ENCODE assay signal across 12 mouse cellular contexts in the genomic region with DNA sequence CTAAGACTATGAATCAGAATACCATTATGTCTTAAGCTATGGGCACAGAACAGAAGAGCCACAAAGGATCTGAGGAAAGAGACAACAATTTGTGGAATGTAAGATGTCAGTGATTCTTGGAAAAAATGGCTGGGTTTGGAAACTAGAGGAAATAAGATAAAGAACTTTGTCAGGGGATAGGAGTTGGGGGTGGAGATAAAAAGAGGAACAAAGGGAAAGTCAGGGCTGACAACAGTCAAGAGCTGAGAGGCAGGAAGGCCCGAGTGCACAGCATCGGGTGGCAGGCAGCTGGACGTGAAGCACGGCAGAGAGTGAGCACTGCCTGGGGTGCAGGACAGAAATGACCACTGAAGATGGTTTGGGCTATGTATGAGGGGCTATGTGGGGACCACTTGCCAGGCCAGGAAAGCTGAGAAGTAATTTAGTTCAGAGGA. TPM values are rescaled to one million over a fixed set of nuclear protein-coding genes. Genes with fewer than 3 reads are reported as not detected.
A peak's percentile ranks its signal among the peaks of the same experiment; 100 is the strongest.
DNase-seq lines count a peak whose midpoint lies in the region; ATAC-seq and TF ChIP-seq lines count a peak whose summit lies in the region.
"Had no signal": no experiment of that assay in that cellular context is flagged by ENCODE, and none has a peak within 500 bp of the region (broad histone marks: within the 10 kb centered on the region; RNA-seq: fewer than 3 reads in every experiment).

No protein-coding gene starts in this region.

- WGBS in kidney, postnatal 0 days = 63% methylated on average over 4 of the region's 4 CpGs
- 52% methylated on average over 4 of the region's 4 CpGs for WGBS in intestine, embryonic 16.5 days

- TF ChIP-seq CTCF in kidney, postnatal 0 days (IDR thresholded peaks at IDR 0.05; ENCODE audit: low read depth) = no peak

- peaks cover 39% of the 10 kb centered on the region for H3K36me3 ChIP-seq in kidney, postnatal 0 days (ENCODE audit: insufficient read depth, low read length)
- no peaks in the 10 kb centered on the region for H3K36me3 ChIP-seq in splenic B cell, adult 2 months (ENCODE audit: control insufficient read depth, insufficient read depth, low read length, poor library complexity, severe bottlenecking)
- H3K36me3 ChIP-seq in intestine, embryonic 16.5 days (ENCODE audit: control insufficient read depth, insufficient read depth, low read length) = peaks cover 24% of the 10 kb centered on the region

- H3K9me3 ChIP-seq in kidney, postnatal 0 days (replicated peaks; ENCODE audit: low read length) = no peaks in the 10 kb centered on the region
- H3K9me3 ChIP-seq in intestine, embryonic 16.5 days (ENCODE audit: control insufficient read depth, low read length) = no peaks in the 10 kb centered on the region
- H3K9me3 ChIP-seq: forebrain, embryonic 13.5 days; kidney, embryonic 15.5 days had no signal

- peak; percentile 17 for DNase-seq in kidney, postnatal 0 days (ENCODE audit: low spot score)
- no peak for DNase-seq in kidney, adult 18-20 months
- peak; percentile 16 for DNase-seq in ZHBTc4 (ENCODE audit: low read depth, low spot score)
- DNase-seq in splenic B cell, adult 2 months (ENCODE audit: low read depth, low spot score) = peak; percentile 30
- no peak for DNase-seq in gastrocnemius, adult 18-20 months (ENCODE audit: low spot score)
- DNase-seq: adrenal gland, postnatal 25 days; cerebellum, postnatal 25 days; lung, postnatal 14 days had no signal

- no peak overlapping the region for H3K4me2 ChIP-seq in kidney, postnatal 0 days (ENCODE audit: low read length)
- H3K4me2 ChIP-seq in intestine, embryonic 16.5 days (ENCODE audit: low read depth, low read length) = no peak overlapping the region
- H3K4me2 ChIP-seq: forebrain, embryonic 13.5 days; kidney, embryonic 15.5 days had no signal

- H3K27me3 ChIP-seq in kidney, postnatal 0 days (ENCODE audit: insufficient read depth, low read length) = no peaks in the 10 kb centered on the region
- H3K27me3 ChIP-seq in splenic B cell, adult 2 months (ENCODE audit: control insufficient read depth, insufficient read depth, low read length, poor library complexity, severe bottlenecking) = no peaks in the 10 kb centered on the region
- H3K27me3 ChIP-seq in intestine, embryonic 16.5 days (replicated peaks; ENCODE audit: control insufficient read depth, insufficient read depth, low read length) = no peaks in the 10 kb centered on the region
- H3K27me3 ChIP-seq: forebrain, embryonic 13.5 days; kidney, embryonic 15.5 days had no signal

- no peak overlapping the region for H3K4me3 ChIP-seq in kidney, postnatal 0 days (replicated peaks; ENCODE audit: low read depth, low read length)
- no peak overlapping the region for H3K4me3 ChIP-seq in intestine, embryonic 16.5 days (ENCODE audit: low read length)
- H3K4me3 ChIP-seq: forebrain, embryonic 13.5 days; kidney, embryonic 15.5 days had no signal

- ATAC-seq in kidney, postnatal 0 days (replicated peaks; ENCODE audit: low FRiP score, low read depth) = no peak
- peak; percentile 81 to 90 for ATAC-seq in hematopoietic stem cell, adult 5-6 weeks (replicated peaks in 1 of 2; ENCODE audit: insufficient read depth in 1 of 2, low FRiP score in 2 of 2, low TSS enrichment in 1 of 2, low read depth in 1 of 2, poor library complexity in 2 of 2, severe bottlenecking in 2 of 2)
- no peak for ATAC-seq in intestine, embryonic 16.5 days
- ATAC-seq: forebrain, embryonic 13.5 days had no signal

- no peak overlapping the region for H3K9ac ChIP-seq in kidney, postnatal 0 days (ENCODE audit: low read depth, low read length)
- H3K9ac ChIP-seq in intestine, embryonic 16.5 days (ENCODE audit: low read depth, low read length) = no peak overlapping the region
- H3K9ac ChIP-seq: forebrain, embryonic 13.5 days; kidney, embryonic 15.5 days had no signal

- no peaks in the 10 kb centered on the region for H3K4me1 ChIP-seq in kidney, postnatal 0 days (replicated peaks; ENCODE audit: insufficient read depth, low read length)
- no peaks in the 10 kb centered on the region for H3K4me1 ChIP-seq in intestine, embryonic 16.5 days (ENCODE audit: control insufficient read depth, insufficient read depth, low read length)
- H3K4me1 ChIP-seq: forebrain, embryonic 13.5 days; kidney, embryonic 15.5 days had no signal

- no peak overlapping the region; the same call in 1 of the 2 replicates for H3K27ac ChIP-seq in kidney, postnatal 0 days
- no peak overlapping the region for H3K27ac ChIP-seq in intestine, embryonic 16.5 days (ENCODE audit: low read length)
- H3K27ac ChIP-seq: forebrain, embryonic 13.5 days; kidney, embryonic 15.5 days had no signal

RNA-seq across cellular contexts. Expression of a gene that starts 48.3 kb away (rescaled TPM):
- 18.7 and 22.6 TPM in 2 replicates for polyA plus RNA-seq in kidney, postnatal 0 days (2015; fragmentation: Nextera tagmentation; extraction: Ambion mirVana)
- 24.8 and 31.1 TPM in 2 replicates for total RNA-seq in hematopoietic stem cell, adult 5-6 weeks (2017)
- total RNA-seq in gastrocnemius, adult 18-20 months (2021) = 1 to 10 TPM; 7.9 to 8.8 TPM
- 27.4 and 28.4 TPM in 2 replicates for polyA plus RNA-seq in intestine, embryonic 16.5 days (2015; fragmentation: Nextera tagmentation; extraction: Ambion mirVana)

Comparison
In these comparisons a context has a peak if more than half of its experiments do, and no peak if none do; other contexts are left out.
1. DNase-seq: peak in kidney, postnatal 0 days (single experiment), ZHBTc4 (single experiment) and splenic B cell, adult 2 months (single experiment); none in kidney, adult 18-20 months (single experiment) and gastrocnemius, adult 18-20 months (single experiment).
2. ATAC-seq: peak in hematopoietic stem cell, adult 5-6 weeks (2 of 2); none in kidney, postnatal 0 days (single experiment) and intestine, embryonic 16.5 days (single experiment).